Mouse (Mus musculus) stomach, postnatal 0 days (tissue): ENCODE results near the gene Toe1. TPM values are rescaled to one million over a fixed set of nuclear protein-coding genes. Genes with fewer than 3 reads are reported as not detected.
A peak's percentile ranks its signal among the peaks of the same experiment; 100 is the strongest.
"Not testable (repeated sequence)": the region's sequence is repeated elsewhere in the genome, so short reads cannot be mapped to it uniquely, and the experiment has no call there.

Source experiments
- ATAC-seq: fragments of 200-750 bp; cut with Nextera tagmentation; 2 replicates; pipeline ENCODE4 v1.8.0; 2017; ENCODE audit not compliant: low FRiP score, low TSS enrichment
- DNase-seq: peaks from one replicate; pipeline ENCODE4 v3.0.0-alpha.2; 2016; ENCODE audit warnings: low spot score
- H3K27ac ChIP-seq: fragments of 300-500 bp; sonication (generic); replicated peaks from 2 replicates; pipeline ENCODE4 v1.5.1; 2014; ENCODE audit warnings: mild to moderate bottlenecking, control low read depth
- H3K27me3 ChIP-seq: fragments of 300-500 bp; sonication (generic); 2 replicates; pipeline ENCODE4 v1.6.1; 2014; ENCODE audit warnings: low read length; ENCODE audit not compliant: control insufficient read depth, insufficient read depth
- H3K36me3 ChIP-seq: fragments of 300-500 bp; sonication (generic); 2 replicates; pipeline ENCODE4 v1.6.1; 2014; ENCODE audit warnings: low read length, mixed read lengths; ENCODE audit not compliant: control insufficient read depth, insufficient read depth
- H3K4me1 ChIP-seq: fragments of 300-500 bp; sonication (generic); replicated peaks from 2 replicates; pipeline ENCODE4 v1.6.1; 2014; ENCODE audit warnings: antibody characterized with exemption; ENCODE audit not compliant: control insufficient read depth, insufficient read depth
- H3K4me2 ChIP-seq: fragments of 300-500 bp; sonication (generic); replicated peaks from 2 replicates; pipeline ENCODE4 v1.6.1; 2014; ENCODE audit warnings: low read depth, mild to moderate bottlenecking, control low read depth, moderate library complexity
- H3K4me3 ChIP-seq: fragments of 300-500 bp; sonication (generic); 2 replicates; pipeline ENCODE4 v1.5.1; 2014; ENCODE audit warnings: low read depth, low read length, control low read depth
- H3K9ac ChIP-seq: fragments of 300-500 bp; sonication (generic); 2 replicates; pipeline ENCODE4 v1.6.1; 2014; ENCODE audit warnings: mild to moderate bottlenecking, low read length, control low read depth, mixed read lengths
- H3K9me3 ChIP-seq: fragments of 300-500 bp; sonication (generic); 2 replicates; pipeline ENCODE4 v1.6.1; 2016; ENCODE audit warnings: low read length; ENCODE audit not compliant: control insufficient read depth
- CTCF ChIP-seq: IDR thresholded peaks from 2 replicates; pipeline ENCODE4 v1.5.1; 2016; ENCODE audit warnings: antibody characterized with exemption, low read depth, mild to moderate bottlenecking, moderate library complexity
- EP300 ChIP-seq: optimal IDR thresholded peaks from 2 replicates; pipeline ENCODE3; 2016; ENCODE audit warnings: antibody characterized with exemption
- WGBS: fragments of 180-500 bp; shearing (Covaris S2); extraction: QIAGEN DNeasy Blood & Tissue Kit; methylation state at CpG from one replicate; pipeline ENCODE4 v1.1.7; 2014; 5-methylcytosine and 5-hydroxymethylcytosine counted together
- polyA plus RNA-seq: library from polyadenylated mRNA; unstranded; fragments of >200 nt; fragmentation: Nextera tagmentation; extraction: Ambion mirVana; gene quantifications from 2 replicates; pipeline ENCODE4 v1.2.1, GENCODE M21; 2015

The Toe1 gene
- polyA plus RNA-seq = 16.0 and 17.3 TPM in 2 replicates

DNA sequence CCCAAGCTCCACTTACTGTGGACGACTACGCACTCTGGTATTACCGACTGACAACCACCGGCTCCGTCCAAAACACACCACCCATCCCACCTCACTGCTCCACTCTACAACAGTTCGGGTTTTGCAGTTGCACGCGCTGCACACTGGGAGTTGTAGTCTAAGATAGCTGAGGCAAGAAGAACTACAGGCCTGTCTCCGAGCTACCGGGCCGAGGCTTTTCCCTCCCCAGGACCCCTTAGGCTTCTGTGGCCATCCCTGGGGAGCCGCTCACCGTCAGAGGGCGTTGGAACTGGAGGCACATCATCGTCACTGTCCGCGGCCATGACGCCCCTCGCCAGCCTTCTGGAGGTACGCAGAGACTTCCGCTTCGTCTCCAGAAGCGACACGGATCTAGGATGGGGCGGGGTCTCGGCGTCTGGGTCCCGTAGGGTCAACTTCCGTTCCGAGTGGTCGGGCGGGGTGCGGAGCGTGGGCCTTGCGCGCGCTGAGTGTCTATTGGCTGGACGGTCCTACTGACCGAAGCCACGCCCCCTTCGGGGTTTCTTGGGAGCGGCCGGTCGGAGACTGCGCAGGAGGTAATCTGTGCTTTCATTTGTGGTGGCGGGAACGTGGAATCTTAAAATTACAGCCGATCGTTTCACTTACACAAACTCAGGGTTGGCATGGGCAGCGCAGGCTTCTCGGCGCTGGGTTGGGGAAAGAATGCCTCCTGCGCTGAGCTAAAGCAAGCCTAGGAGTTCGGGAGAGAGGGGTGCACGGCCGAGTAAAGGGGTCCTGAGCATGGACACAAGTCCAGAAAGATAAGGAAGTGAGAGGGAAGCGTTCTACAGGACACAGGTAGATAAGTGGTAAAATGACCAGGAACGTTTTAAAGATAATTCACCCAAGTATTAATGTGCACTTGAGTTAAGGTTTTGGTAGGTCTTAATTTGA is at the start of gene Toe1, which contains the start of gene Mutyh:
Gene Toe1, minus strand, starts transcription at position 444 of the 933 bp plus-strand sequence.
Gene Mutyh, plus strand, starts transcription at position 527 of the 933 bp plus-strand sequence.
- peak within 1 kb of the TSS; percentile 91 for H3K27ac ChIP-seq
- ATAC-seq (peak; percentile 98), DNase-seq (peak; percentile 98)
- peaks cover 18% of the 10 kb centered on the region for H3K36me3 ChIP-seq
- no peaks in the 10 kb centered on the region for H3K4me1 ChIP-seq
- TF ChIP-seq CTCF (peak; percentile 35; the same call in 1 of the 2 replicates), EP300 (no peak)
- H3K27me3 ChIP-seq = no peaks in the 10 kb centered on the region
- WGBS = under 1% methylated on average over 58 of the region's 58 CpGs
- peak within 1 kb of the TSS; percentile 65 for H3K4me2 ChIP-seq
- peak within 1 kb of the TSS; percentile 73 for H3K4me3 ChIP-seq
- H3K9me3 ChIP-seq = no peaks in the 10 kb centered on the region
- H3K9ac ChIP-seq = peak within 1 kb of the TSS; percentile 82

DNA sequence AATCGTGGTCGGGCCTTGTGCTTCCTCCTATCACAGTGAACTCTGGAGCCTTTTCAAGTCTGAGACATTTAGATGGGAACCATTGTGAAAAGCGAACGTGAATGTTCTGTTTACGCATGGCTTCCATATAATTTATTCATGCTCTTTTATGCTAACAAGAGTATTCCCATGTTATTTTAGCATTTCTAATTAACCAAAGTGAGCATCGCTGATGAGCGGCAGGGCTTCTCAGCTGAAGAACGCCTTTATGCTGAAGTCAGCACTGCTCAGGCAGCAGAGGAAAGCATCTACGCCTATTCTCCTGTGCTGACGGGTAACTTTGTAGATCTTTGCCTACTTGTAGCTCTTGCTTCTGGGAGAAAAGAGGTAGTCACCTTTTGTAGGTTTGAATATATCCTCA is 49.8 kb upstream of the Toe1 start:
- DNase-seq (no peak), ATAC-seq (no peak)
- Histone ChIP-seq H3K9ac (no peak overlapping the region), H3K27me3 (no peaks in the 10 kb centered on the region), H3K4me2 (no peak overlapping the region), H3K4me3 (no peak overlapping the region), H3K4me1 (no peaks in the 10 kb centered on the region), H3K27ac (no peak overlapping the region), H3K36me3 (no peaks in the 10 kb centered on the region), H3K9me3 (no peaks in the 10 kb centered on the region)
- 85% methylated on average over 10 of the region's 10 CpGs for WGBS
- TF ChIP-seq CTCF (no peak), EP300 (no peak)

DNA sequence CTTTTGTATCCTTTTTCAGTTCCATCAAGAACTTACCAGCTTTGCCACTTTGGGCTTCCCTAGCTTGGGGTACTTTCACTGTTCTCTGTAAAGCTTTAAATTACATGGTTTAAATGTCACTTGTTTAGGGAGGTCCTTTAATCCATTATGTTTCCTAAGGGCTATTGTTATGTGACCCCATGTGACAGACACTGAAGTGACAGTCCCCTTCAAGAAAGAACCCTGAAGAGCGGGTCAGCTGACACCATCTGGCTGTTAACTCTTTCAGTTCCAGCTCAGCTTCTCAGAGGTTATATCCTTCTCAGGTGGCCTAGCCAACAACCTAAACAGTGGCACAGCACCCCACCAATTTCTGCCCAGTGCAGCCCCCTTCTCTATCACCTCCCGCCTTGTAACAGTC is 46.8 kb upstream of the Toe1 start:
- Histone ChIP-seq H3K9me3 (no peaks in the 10 kb centered on the region), H3K9ac (no peak overlapping the region), H3K4me1 (no peaks in the 10 kb centered on the region), H3K27me3 (no peaks in the 10 kb centered on the region), H3K27ac (no peak overlapping the region), H3K4me3 (no peak overlapping the region), H3K36me3 (no peaks in the 10 kb centered on the region), H3K4me2 (no peak overlapping the region)
- TF ChIP-seq CTCF (no peak), EP300 (no peak)
- ATAC-seq (no peak), DNase-seq (no peak)
- WGBS = 31% methylated on average over 2 of the region's 2 CpGs

DNA sequence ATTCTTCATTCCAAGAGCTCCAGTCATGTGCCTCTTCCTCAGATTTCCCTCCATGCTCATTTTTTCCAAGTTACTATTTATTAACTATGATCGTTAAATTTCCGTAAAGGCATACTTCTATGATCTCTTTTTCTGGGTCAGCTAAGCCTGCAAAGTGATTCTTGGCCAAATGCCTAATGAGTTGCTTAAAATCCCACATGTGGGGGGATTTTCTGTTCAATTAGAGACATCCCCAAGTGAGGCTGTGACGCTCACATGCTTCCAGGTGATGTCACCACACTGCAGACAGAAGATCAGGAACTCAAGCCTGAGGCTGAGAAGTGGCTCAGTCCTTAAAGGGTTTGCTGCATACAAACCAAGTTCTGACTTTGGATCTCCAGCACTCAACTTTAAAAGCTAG is 42.5 kb upstream of the Toe1 start:
- DNase-seq = no peak
- Histone ChIP-seq H3K36me3 (no peaks in the 10 kb centered on the region), H3K4me2 (no peak overlapping the region), H3K4me3 (no peak overlapping the region), H3K27me3 (no peaks in the 10 kb centered on the region), H3K4me1 (no peaks in the 10 kb centered on the region), H3K9me3 (no peaks in the 10 kb centered on the region), H3K9ac (no peak overlapping the region), H3K27ac (no peak overlapping the region)
- 77% methylated on average over 3 of the region's 3 CpGs for WGBS
- no peak for TF ChIP-seq CTCF
- no peak for TF ChIP-seq EP300
- ATAC-seq = no peak

DNA sequence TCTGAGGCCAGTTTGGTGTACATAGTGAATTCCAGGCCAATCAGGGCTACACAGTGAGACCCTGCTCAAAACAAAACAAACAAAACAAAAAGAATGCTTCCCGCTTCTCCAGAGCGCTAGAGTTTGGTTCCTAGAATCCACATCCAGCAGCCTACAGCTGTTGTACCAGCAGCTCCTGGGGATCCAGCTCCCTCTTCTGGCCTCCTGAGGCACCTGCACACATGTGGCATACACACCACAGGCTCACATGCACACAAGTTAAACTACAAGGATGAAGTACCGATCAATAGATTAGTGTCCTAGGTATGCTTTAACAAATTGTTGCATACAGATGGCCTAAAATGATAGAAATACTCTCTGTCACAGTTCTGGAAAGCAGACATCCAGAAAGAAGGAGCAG is 36.9 kb upstream of the Toe1 start:
- 82% methylated on average over 3 of the region's 3 CpGs for WGBS
- Histone ChIP-seq H3K27me3 (no peaks in the 10 kb centered on the region), H3K27ac (no peak overlapping the region), H3K4me1 (no peaks in the 10 kb centered on the region), H3K4me2 (no peak overlapping the region), H3K36me3 (no peaks in the 10 kb centered on the region), H3K9ac (no peak overlapping the region), H3K4me3 (no peak overlapping the region), H3K9me3 (no peaks in the 10 kb centered on the region)
- no peak for ATAC-seq
- DNase-seq = no peak
- TF ChIP-seq EP300 = no peak
- TF ChIP-seq CTCF = no peak

DNA sequence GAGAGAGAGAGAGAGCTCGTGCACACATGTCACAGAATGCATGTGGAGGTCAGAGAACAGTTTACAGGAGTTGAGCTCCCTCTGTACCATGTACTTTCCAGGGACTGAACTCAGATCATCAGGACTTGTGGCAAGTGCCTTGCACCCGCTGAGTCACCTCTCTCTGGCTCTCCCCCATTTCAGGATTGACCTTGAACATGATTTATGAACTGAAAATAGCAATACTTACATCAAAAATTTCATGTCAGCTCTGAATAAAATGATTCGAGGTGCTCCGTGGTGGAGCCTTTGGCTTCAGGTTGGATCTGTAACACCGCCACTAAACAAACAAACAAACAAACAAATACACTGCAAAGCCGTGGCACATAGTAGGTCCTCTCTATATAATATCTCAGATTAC is 33.4 kb upstream of the Toe1 start:
- Histone ChIP-seq H3K4me1 (no peaks in the 10 kb centered on the region), H3K27me3 (no peaks in the 10 kb centered on the region), H3K9ac (no peak overlapping the region), H3K27ac (no peak overlapping the region), H3K9me3 (no peaks in the 10 kb centered on the region), H3K4me2 (no peak overlapping the region), H3K36me3 (no peaks in the 10 kb centered on the region), H3K4me3 (no peak overlapping the region)
- 76% methylated on average over 6 of the region's 6 CpGs for WGBS
- no peak for ATAC-seq
- DNase-seq = no peak
- TF ChIP-seq EP300 (no peak), CTCF (no peak)

DNA sequence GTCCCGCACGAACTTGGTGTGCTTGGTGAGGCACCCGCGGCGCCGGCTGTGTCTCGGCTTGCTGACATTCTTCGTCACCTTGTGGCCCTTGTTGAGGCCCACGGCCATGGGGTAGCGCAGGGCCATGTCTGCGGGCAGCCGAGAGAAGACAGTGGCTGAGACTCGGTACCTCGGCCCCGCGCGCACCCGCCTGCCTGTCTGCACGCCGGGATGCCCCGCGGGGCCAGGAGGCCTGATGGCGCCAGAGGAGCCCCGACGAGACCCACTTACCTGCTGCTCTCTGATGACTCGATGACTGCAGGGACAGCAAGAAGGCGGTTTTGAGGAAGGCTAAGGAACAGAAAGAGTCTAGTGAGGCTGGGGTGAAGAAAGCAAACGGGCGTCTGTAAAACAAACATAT is 32.7 kb upstream of the Toe1 start:
- 16% methylated on average over 20 of the region's 29 CpGs for WGBS

More for the DNA sequence above, 32.7 kb upstream of the Toe1 start:
- not testable (repeated sequence) for H3K4me3 ChIP-seq, H3K36me3 ChIP-seq, H3K4me1 ChIP-seq, H3K4me2 ChIP-seq, H3K9me3 ChIP-seq, DNase-seq, H3K27ac ChIP-seq, H3K9ac ChIP-seq, H3K27me3 ChIP-seq, ATAC-seq
